Mouse (Mus musculus) neural tube, embryonic 12.5 days (tissue): ENCODE measurements around the gene Slc30a7. TPM values are rescaled to one million over a fixed set of nuclear protein-coding genes. Genes with fewer than 3 reads are reported as not detected.

Experiments
- ATAC-seq: fragments of 200-750 bp; cut with Nextera tagmentation; 2 replicates; pipeline ENCODE4 v1.8.0; 2017; ENCODE audit warnings: low read depth, mild to moderate bottlenecking, moderate TSS enrichment, moderate library complexity; ENCODE audit not compliant: low FRiP score
- H3K27ac ChIP-seq: fragments of 300-500 bp; sonication (generic); 2 replicates; pipeline ENCODE4 v1.5.1; 2016
- H3K27me3 ChIP-seq: fragments of 300-500 bp; sonication (generic); replicated peaks from 2 replicates; pipeline ENCODE4 v1.6.1; 2016; ENCODE audit warnings: mild to moderate bottlenecking
- H3K36me3 ChIP-seq: fragments of 300-500 bp; sonication (generic); 2 replicates; pipeline ENCODE4 v1.6.1; 2016; ENCODE audit warnings: mild to moderate bottlenecking
- H3K4me1 ChIP-seq: fragments of 300-500 bp; sonication (generic); 2 replicates; pipeline ENCODE4 v1.6.1; 2016
- H3K4me2 ChIP-seq: fragments of 300-500 bp; sonication (generic); replicated peaks from 2 replicates; pipeline ENCODE4 v1.6.1; 2016; ENCODE audit warnings: mild to moderate bottlenecking
- H3K4me3 ChIP-seq: fragments of 300-500 bp; sonication (generic); 2 replicates; pipeline ENCODE4 v1.5.1; 2016
- H3K9ac ChIP-seq: fragments of 300-500 bp; sonication (generic); 2 replicates; pipeline ENCODE4 v1.6.1; 2016; ENCODE audit warnings: mild to moderate bottlenecking
- H3K9me3 ChIP-seq: fragments of 300-500 bp; sonication (generic); 2 replicates; pipeline ENCODE4 v1.6.1; 2016; ENCODE audit warnings: mild to moderate bottlenecking
- WGBS: fragments of 180-500 bp; shearing (Covaris S2); methylation state at CpG from one replicate; pipeline ENCODE4 v1.1.7; 2016; 5-methylcytosine and 5-hydroxymethylcytosine counted together
- polyA plus RNA-seq: library from polyadenylated mRNA; unstranded; fragments of >200 nt; fragmentation: Nextera tagmentation; extraction: Ambion mirVana; gene quantifications from 2 replicates; pipeline ENCODE4 v1.2.1, GENCODE M21; 2016

Slc30a7 gene
- polyA plus RNA-seq, 1 experiment from 2014 or later = 20.7 TPM

DNA sequence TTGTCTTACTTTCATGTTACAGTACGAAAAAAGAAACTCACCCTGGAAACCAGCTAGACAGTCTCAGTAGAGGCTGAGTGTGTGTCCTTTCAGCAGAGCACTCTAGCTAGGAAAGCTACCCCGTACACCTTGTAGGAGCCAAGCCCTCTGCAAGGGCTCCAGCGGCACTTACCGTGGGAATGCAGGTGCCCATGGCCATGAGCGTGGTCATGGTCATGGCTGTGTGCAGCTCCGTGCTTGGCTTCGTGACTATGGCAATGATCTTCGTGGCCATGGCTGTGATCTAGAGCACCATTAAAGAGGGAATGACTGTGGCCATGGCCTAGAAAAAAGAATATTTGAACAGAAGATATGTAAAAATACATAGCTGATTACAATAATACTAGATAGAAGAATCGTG lies 22.6 kb downstream of the Slc30a7 start:
- H3K4me1 ChIP-seq = no peaks in the 10 kb centered on the region
- 93% methylated on average over 9 of the region's 9 CpGs for WGBS
- H3K4me3 ChIP-seq = no peak overlapping the region
- H3K9me3 ChIP-seq = no peaks in the 10 kb centered on the region
- peaks cover 52% of the 10 kb centered on the region for H3K36me3 ChIP-seq
- H3K27ac ChIP-seq = no peak overlapping the region
- H3K27me3 ChIP-seq = no peaks in the 10 kb centered on the region
- ATAC-seq = no peak
- H3K9ac ChIP-seq = no peak overlapping the region
- H3K4me2 ChIP-seq = no peak overlapping the region

DNA sequence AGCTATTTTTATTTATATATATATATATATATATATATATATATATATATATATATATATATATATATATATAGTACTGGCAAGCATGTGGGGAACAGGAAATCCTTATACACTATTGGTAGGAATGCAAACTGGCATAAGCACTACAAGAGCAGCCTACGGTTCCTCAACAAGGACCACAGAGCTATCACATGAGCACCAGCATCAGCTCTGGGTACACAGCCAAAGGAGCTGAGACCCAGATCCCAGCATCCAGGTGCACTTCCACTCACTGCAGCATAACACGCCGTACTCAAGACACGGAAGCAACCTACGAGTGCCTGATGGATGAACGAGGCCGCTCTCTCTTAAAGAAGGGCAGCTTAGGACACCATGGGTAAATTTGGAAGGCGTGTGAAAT lies 24.0 kb downstream of the Slc30a7 start:
- 92% methylated on average over 8 of the region's 8 CpGs for WGBS
- Histone ChIP-seq H3K9ac (no peak overlapping the region), H3K27me3 (no peaks in the 10 kb centered on the region), H3K9me3 (no peaks in the 10 kb centered on the region), H3K27ac (no peak overlapping the region), H3K4me1 (no peaks in the 10 kb centered on the region), H3K4me2 (no peak overlapping the region), H3K4me3 (no peak overlapping the region), H3K36me3 (peaks cover 44% of the 10 kb centered on the region)
- no peak for ATAC-seq

- Histone ChIP-seq H3K36me3 (peaks cover 48% of the 10 kb centered on the region), H3K9ac (no peak overlapping the region), H3K27me3 (no peaks in the 10 kb centered on the region), H3K27ac (no peak overlapping the region), H3K4me1 (no peaks in the 10 kb centered on the region), H3K4me2 (no peak overlapping the region), H3K4me3 (no peak overlapping the region), H3K9me3 (no peaks in the 10 kb centered on the region)
- 42% methylated on average over 1 of the region's 1 CpGs for WGBS
- no peak for ATAC-seq
These were observed 28.2 kb downstream of the Slc30a7 start for GRCm38 (mm10) chr3:115979000-115979399.

DNA sequence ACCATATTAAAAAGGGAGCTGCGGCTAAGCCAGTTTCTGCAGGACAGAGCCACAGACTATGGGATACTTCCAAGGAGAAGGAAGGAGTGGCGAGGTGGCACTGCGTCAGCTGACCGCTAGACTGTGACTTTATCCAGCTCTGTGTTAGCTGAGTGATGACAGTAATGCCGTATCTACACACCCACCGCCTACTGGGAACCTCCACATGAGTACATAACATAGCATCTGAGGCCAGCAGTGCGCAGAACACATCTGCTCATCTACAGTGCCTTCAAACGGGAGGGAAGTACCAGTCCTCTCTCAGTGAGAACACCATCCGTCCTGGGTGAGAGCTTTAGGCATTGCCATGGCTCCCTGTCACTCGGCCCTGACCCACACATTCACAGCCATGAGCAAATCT lies 32.2 kb downstream of the Slc30a7 start:
- peaks cover 58% of the 10 kb centered on the region for H3K36me3 ChIP-seq
- no peak overlapping the region for H3K9ac ChIP-seq
- H3K4me2 ChIP-seq = no peak overlapping the region
- H3K9me3 ChIP-seq = no peaks in the 10 kb centered on the region
- no peak overlapping the region for H3K27ac ChIP-seq
- no peak overlapping the region for H3K4me3 ChIP-seq
- ATAC-seq = no peak
- H3K27me3 ChIP-seq = no peaks in the 10 kb centered on the region
- 94% methylated on average over 10 of the region's 10 CpGs for WGBS
- H3K4me1 ChIP-seq = no peaks in the 10 kb centered on the region

DNA sequence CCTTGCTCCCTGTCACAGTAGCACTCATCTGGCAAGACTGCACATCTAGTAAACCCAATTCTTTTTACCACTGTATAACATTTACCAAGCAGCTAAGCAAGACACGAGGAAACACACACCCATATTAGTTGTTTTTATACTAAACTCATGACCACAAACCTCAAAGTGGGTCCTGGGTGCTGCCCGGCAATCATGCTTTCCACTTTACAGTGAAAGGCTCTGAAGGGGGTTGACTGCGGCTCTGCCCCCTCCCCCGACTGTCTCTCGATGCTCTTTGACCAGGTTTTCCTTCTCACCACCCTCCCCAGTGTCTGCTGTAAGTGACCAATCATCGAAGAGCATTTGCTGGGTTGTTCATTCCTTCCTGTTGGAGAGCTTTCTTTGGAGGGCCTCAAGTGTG lies 33.0 kb downstream of the Slc30a7 start:
- H3K4me3 ChIP-seq = no peak overlapping the region
- no peaks in the 10 kb centered on the region for H3K9me3 ChIP-seq
- H3K36me3 ChIP-seq = peaks cover 53% of the 10 kb centered on the region
- H3K9ac ChIP-seq = no peak overlapping the region
- no peak for ATAC-seq
- no peaks in the 10 kb centered on the region for H3K4me1 ChIP-seq
- no peak overlapping the region for H3K4me2 ChIP-seq
- H3K27ac ChIP-seq = no peak overlapping the region
- 92% methylated on average over 6 of the region's 6 CpGs for WGBS
- no peaks in the 10 kb centered on the region for H3K27me3 ChIP-seq

DNA sequence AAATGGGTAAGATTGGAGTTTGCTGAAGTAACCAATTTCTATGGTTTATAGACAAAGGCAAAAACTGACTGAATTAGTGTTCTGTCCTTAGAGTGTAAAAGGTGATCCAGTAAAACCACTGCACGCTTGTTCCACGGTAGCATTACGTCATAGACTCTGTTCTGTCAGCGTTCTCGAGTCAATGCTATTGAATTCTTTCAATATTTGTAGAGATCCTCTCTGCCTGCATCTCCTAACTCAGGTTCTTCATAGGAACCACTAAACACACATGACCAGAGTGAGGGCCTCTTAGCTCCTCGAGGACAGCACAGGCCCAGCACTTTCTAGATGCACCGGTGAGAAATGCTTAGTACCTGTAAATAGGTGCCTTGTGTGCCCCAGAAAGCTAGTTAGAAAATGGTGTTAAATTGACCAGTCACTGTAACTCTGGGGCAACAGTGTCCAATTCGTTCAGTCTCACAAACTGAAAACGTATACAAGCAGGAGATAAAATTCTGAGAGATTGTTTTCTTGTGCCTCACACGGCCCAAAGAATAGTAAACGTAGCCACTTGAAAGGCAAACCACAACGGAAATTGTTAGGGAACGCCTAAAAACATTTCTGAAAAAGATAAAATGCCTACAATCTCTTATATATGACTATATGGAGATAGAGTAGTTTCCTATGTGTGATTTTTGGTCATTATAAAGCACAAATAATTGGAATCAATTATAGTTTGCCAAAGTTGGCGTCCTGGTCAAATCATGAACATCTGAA lies 35.1 kb downstream of the Slc30a7 start:
- Histone ChIP-seq H3K27ac (no peak overlapping the region), H3K9ac (no peak overlapping the region), H3K4me2 (no peak overlapping the region), H3K4me3 (no peak overlapping the region), H3K9me3 (no peaks in the 10 kb centered on the region), H3K27me3 (no peaks in the 10 kb centered on the region), H3K36me3 (peaks cover 44% of the 10 kb centered on the region), H3K4me1 (no peaks in the 10 kb centered on the region)
- ATAC-seq = no peak
- WGBS = 95% methylated on average over 14 of the region's 14 CpGs

- Histone ChIP-seq H3K4me3 (no peak overlapping the region), H3K27me3 (no peaks in the 10 kb centered on the region), H3K36me3 (peaks cover 39% of the 10 kb centered on the region), H3K9ac (no peak overlapping the region), H3K4me2 (no peak overlapping the region), H3K27ac (no peak overlapping the region), H3K4me1 (no peaks in the 10 kb centered on the region), H3K9me3 (no peaks in the 10 kb centered on the region)
- WGBS = 93% methylated on average over 20 of the region's 20 CpGs
- ATAC-seq = no peak
These were observed 36.0 kb downstream of the Slc30a7 start for GRCm38 (mm10) chr3:115971045-115971785.

DNA sequence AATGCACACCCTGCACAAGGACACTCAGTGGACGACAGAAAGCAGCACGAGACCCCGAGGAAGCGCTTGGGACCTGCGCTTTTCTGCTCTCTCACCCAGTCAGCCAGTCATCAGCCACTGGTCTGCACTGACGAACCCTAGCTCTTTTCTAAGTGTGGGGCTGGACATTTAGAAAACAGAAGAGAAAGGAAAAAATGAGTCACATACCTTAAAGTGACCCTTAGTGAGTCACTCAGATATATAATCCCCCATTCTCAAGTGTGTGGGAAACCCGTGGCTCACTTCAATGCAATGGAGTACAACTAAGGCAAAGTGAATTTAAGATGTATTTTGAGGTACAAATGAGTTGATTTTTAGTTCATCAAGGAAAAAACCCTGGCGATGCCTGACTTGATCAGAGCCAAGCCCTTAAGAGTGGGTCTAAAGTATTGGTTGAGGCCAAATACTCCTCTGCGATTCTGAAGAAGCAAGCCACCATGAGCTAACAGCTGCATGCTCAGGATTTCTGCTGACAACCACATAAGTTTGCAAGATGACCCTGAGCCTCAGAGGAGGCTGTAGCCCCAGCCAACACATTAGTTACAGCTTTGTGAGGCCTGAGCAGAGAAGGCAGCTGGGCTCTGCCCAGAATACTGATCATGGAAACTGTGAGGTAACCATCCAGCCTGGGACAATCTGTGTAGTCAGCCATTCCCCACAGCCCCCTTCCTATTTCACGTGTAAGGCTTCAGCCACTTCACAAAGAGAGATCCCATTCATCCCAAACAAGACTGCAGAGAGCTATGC lies 38.3 kb downstream of the Slc30a7 start:
- no peak overlapping the region for H3K27ac ChIP-seq

DNA sequence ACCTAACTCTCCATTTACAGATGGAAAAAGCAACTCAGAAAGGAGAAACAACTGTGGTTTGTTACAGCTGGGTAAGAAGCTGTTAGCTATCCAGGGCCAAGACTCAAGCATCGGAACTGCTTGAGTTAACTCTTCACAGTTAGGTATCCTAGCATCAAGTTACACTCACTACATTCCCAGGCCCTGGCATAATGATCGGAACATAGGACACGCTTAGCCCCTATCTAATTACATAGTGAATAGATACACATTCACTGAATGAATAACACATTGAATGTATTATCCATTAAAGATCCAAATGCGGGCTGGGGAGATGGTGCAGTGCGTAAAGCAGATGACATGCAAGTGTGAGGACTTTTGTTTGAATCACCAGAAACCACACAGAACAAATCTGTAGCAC lies 43.1 kb downstream of the Slc30a7 start:
- H3K27ac ChIP-seq = no peak overlapping the region
- no peaks in the 10 kb centered on the region for H3K9me3 ChIP-seq
- H3K4me2 ChIP-seq = no peak overlapping the region
- H3K9ac ChIP-seq = no peak overlapping the region
- H3K4me3 ChIP-seq = no peak overlapping the region
- peaks cover 2% of the 10 kb centered on the region for H3K36me3 ChIP-seq
- H3K27me3 ChIP-seq = no peaks in the 10 kb centered on the region
- WGBS = 75% methylated on average over 5 of the region's 5 CpGs
- ATAC-seq = no peak
- H3K4me1 ChIP-seq = no peaks in the 10 kb centered on the region

More for the DNA sequence above, 38.3 kb downstream of the Slc30a7 start:
- H3K9ac ChIP-seq = no peak overlapping the region
- H3K36me3 ChIP-seq = peaks cover 24% of the 10 kb centered on the region; the same call in 1 of the 2 replicates
- no peak overlapping the region for H3K4me2 ChIP-seq
- 85% methylated on average over 10 of the region's 10 CpGs for WGBS
- no peaks in the 10 kb centered on the region for H3K4me1 ChIP-seq
- no peak overlapping the region for H3K4me3 ChIP-seq
- H3K9me3 ChIP-seq = no peaks in the 10 kb centered on the region
- H3K27me3 ChIP-seq = no peaks in the 10 kb centered on the region
- ATAC-seq = peak; percentile 74; the same call in 1 of the 2 replicates

DNA sequence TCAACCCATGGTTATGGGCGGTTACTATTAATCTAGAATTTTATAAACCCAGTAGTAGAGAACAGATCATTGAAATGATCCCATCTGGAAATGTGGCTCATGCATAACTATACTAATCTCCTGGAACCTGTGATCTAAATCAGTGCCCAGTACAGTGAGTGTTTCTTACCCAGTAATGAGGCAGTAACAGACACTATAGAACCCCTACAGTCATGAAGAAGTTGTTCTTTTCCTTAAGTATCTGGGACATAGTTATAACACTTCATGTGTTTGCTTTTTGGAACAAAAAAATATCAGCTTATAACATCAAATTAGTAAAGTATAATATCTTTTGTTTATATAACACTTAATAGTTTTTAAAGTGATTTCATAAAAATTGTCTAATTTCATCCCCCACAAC lies 43.6 kb downstream of the Slc30a7 start:
- H3K9ac ChIP-seq = no peak overlapping the region

DNA sequence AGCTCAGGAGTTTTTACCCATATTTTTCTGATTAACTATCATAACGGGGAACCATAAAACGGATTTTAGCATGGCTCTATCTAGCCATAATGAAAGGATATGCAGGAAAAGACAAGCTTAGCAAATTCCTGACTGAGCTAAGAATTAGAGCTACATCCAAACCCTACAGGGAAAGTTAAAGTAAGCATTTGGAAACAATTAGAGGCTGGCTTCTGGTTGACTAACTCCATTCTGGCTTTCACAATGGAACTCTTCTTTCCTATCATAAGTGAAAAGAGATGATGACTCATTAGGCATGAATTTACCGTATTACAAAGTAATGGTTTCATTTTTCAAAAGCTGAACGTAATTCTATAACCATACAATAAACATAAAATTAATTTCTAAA lies 45.2 kb downstream of the Slc30a7 start:
- Histone ChIP-seq H3K9ac (no peak overlapping the region), H3K4me3 (no peak overlapping the region), H3K4me1 (no peaks in the 10 kb centered on the region), H3K27me3 (no peaks in the 10 kb centered on the region), H3K27ac (no peak overlapping the region), H3K4me2 (no peak overlapping the region), H3K36me3 (peaks cover 19% of the 10 kb centered on the region), H3K9me3 (no peaks in the 10 kb centered on the region)
- 73% methylated on average over 4 of the region's 4 CpGs for WGBS
- ATAC-seq = no peak

More for the DNA sequence above, 43.6 kb downstream of the Slc30a7 start:
- ATAC-seq = no peak
- Histone ChIP-seq H3K27me3 (no peaks in the 10 kb centered on the region), H3K4me1 (no peaks in the 10 kb centered on the region), H3K4me2 (no peak overlapping the region), H3K9me3 (no peaks in the 10 kb centered on the region), H3K36me3 (peaks cover 6% of the 10 kb centered on the region), H3K27ac (no peak overlapping the region), H3K4me3 (no peak overlapping the region)
- 98% methylated on average over 1 of the region's 1 CpGs for WGBS

DNA sequence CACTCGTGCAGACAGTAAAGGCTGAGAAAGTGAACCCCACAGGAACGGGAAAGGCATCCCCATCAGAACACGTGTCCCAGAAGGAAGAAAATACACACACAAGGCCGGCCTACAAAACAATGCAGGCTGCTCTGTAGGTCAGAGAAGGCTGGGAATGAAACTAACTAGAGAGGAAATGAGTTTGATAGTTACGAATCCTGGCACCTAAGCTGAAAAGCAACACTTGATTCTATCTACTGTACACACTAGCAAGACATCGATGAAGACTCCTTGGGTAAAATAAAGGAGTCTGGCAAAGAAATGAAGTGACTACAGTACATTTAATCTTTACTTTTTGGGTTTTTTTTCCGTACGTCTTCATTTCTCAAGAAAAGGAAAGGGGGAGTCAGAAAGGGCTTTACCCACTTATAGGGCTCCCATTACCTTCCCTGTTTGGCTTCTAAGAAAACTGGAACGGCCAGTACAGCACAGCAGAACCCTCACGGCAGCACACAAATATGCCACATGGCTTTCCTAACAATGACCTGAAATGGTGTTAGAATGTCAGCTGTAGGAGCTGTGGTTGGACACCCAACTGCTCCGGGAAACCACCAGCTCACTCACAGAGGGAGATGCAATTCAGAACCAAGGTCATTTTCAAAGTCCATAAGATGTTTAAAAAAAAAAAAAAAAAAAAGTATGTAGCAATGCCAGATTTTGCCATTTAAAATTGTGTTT lies 45.7 kb downstream of the Slc30a7 start:
- H3K9ac ChIP-seq = no peak overlapping the region
- WGBS = 93% methylated on average over 11 of the region's 11 CpGs
- H3K4me2 ChIP-seq = no peak overlapping the region
- no peaks in the 10 kb centered on the region for H3K4me1 ChIP-seq
- H3K9me3 ChIP-seq = no peaks in the 10 kb centered on the region
- no peak overlapping the region for H3K4me3 ChIP-seq
- H3K36me3 ChIP-seq = peaks cover 19% of the 10 kb centered on the region
- no peak for ATAC-seq
- H3K27me3 ChIP-seq = no peaks in the 10 kb centered on the region
- no peak overlapping the region for H3K27ac ChIP-seq
